8 mouse cellular contexts compared by ENCODE assay signal in the genomic region with DNA sequence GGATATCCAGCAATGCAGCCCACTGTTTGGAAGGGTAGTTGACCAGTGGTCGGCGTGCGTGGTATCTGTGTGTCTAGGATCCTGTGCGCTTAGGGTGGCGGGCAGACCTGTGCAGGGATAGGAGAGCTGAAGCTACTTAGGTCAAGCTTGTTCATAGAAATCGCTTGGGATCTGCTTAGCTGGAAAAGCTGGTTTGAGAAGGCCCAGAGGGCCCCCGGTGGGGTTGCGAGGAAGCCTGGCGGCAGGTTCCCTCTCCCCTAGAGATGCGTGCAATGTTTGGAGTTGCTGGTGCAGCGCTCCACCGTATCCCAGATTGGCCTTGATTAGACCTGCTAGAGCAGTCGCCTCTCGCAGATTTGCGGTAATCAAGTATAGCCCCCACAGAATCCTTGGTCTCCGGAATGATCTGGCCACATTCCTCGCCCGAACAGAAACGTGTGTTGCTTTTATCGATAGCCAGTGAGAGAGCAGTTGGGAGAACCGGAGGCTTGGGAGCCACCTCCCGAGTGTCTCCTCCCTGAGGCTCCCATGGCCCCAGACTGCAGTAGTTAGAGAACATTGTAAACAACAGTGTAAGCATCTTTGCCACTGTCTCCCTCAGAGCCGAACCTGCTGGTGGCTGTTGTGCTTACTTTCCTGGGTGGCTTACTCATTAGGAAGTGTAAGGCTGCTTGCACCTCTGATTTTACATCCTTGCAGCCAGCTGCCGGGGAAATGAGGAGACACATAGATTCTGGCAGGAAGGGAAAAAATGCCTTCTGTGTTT. TPM values are rescaled to one million over a fixed set of nuclear protein-coding genes. Genes with fewer than 3 reads are reported as not detected.
DNase-seq lines count a peak whose midpoint lies in the region; ATAC-seq and TF ChIP-seq lines count a peak whose summit lies in the region.

No protein-coding gene starts in this region.

- H3K36me3 ChIP-seq in heart, embryonic 12.5 days: no peaks in the 10 kb centered on the region

- no peak overlapping the region for H3K27ac ChIP-seq in heart, embryonic 12.5 days (ENCODE audit: poor library complexity, severe bottlenecking)
- peak overlapping the region; percentile 97 for H3K27ac ChIP-seq in layer of hippocampus, adult 2 months

- DNase-seq in gastrocnemius, postnatal 10 days: peak; percentile 9
- DNase-seq in gastrocnemius, postnatal 14 days: no peak
- DNase-seq in embryo, embryonic 10 days (ENCODE audit: low spot score): peak; percentile 38
- peak; percentile 29 to 39 for DNase-seq in layer of hippocampus, adult 2 months (ENCODE audit: low spot score in 2 of 2)
- peak; percentile 31 for DNase-seq in lung, adult 2 months
- DNase-seq in ovary, postnatal 14 days (ENCODE audit: low spot score): peak; percentile 4

- H3K9me3 ChIP-seq in heart, embryonic 12.5 days (replicated peaks): no peaks in the 10 kb centered on the region

- H3K9ac ChIP-seq in heart, embryonic 12.5 days: peak overlapping the region; percentile 79

- H3K4me2 ChIP-seq in heart, embryonic 12.5 days: peak overlapping the region; percentile 97

- intact Hi-C loops in gastrocnemius, postnatal 14 days (cut with DNase I; ENCODE audit: low total_unique reads): no loop called here

- TF ChIP-seq CTCF in layer of hippocampus, adult 2 months (conservative IDR thresholded peaks at IDR 0.05): no peak
- no peak for TF ChIP-seq CTCF in lung, adult 2 months (IDR thresholded peaks at IDR 0.05; ENCODE audit: insufficient read depth, low read length)

- ATAC-seq in heart, embryonic 12.5 days (ENCODE audit: insufficient number of reproducible peaks, low FRiP score): no peak
- no peak for ATAC-seq in granulocyte monocyte progenitor cell, adult 5-6 weeks (replicated peaks; ENCODE audit: poor library complexity, severe bottlenecking)

- H3K27me3 ChIP-seq in heart, embryonic 12.5 days (replicated peaks): peaks cover 6% of the 10 kb centered on the region; the same call in 1 of the 2 replicates

- peak overlapping the region; percentile 77 for H3K4me3 ChIP-seq in heart, embryonic 12.5 days
- H3K4me3 ChIP-seq in layer of hippocampus, adult 2 months: peak overlapping the region; percentile 63
- peak overlapping the region; percentile 89 for H3K4me3 ChIP-seq in lung, adult 2 months (replicated peaks; ENCODE audit: extremely low read depth, low read depth, low read length)

- WGBS in heart, embryonic 12.5 days: 3% methylated on average over 24 of the region's 24 CpGs
- 3% methylated on average over 24 of the region's 24 CpGs for WGBS in lung, adult 2 months

- peak; percentile 59; the same call in 1 of the 2 replicates for TF ChIP-seq POLR2A in lung, adult 2 months (IDR thresholded peaks at IDR 0.05; ENCODE audit: borderline replicate concordance, extremely low read depth, low read depth, low read length)

- H3K4me1 ChIP-seq in heart, embryonic 12.5 days (replicated peaks): peaks cover 27% of the 10 kb centered on the region
- no peaks in the 10 kb centered on the region for H3K4me1 ChIP-seq in lung, adult 2 months (ENCODE audit: control insufficient read depth, insufficient read depth, low read length)

RNA-seq across cellular contexts. Expression of a gene that starts 2.6 kb away (rescaled TPM):
- total RNA-seq in gastrocnemius, postnatal 10 days (2021): 1 to 10 TPM; 7.3 to 9.7 TPM
- total RNA-seq in gastrocnemius, postnatal 14 days (2021): 1 to 10 TPM; 4.0 to 4.1 TPM
- polyA plus RNA-seq in heart, embryonic 12.5 days (2016; fragmentation: Nextera tagmentation; extraction: Ambion mirVana): 9.2 and 13.2 TPM in 2 replicates
- total RNA-seq in layer of hippocampus, adult 2 months (2021): 100 to 1,000 TPM; 177 to 189 TPM
- 22.5 and 30.7 TPM in 2 replicates for polyA plus RNA-seq in lung, adult 2 months (2012; rRNA removed)
- not detected in 2 replicates for total RNA-seq in granulocyte monocyte progenitor cell, adult 5-6 weeks (2014; fragmentation: Nextera tagmentation)
- total RNA-seq in granulocyte monocyte progenitor cell, adult 5-6 weeks (2017): not detected in 2 replicates

Comparison
In these comparisons a context has a peak if more than half of its experiments do, and no peak if none do; other contexts are left out.
1. RNA of a gene that starts 2.6 kb away (total RNA-seq): 177 to 189 TPM in layer of hippocampus, adult 2 months; 7.3 to 9.7 TPM in gastrocnemius, postnatal 10 days, 4.0 to 4.1 TPM in gastrocnemius, postnatal 14 days and not detected in granulocyte monocyte progenitor cell, adult 5-6 weeks; every median in the first group is over 10 times any median in the second.
2. Peak in every context shown above with its lines, with median percentiles within 50 percentile points of each other: H3K4me3 ChIP-seq.